Mouse (Mus musculus) limb, embryonic 11.5 days (tissue): ENCODE results near the gene Fbl. TPM values are rescaled to one million over a fixed set of nuclear protein-coding genes. Genes with fewer than 3 reads are reported as not detected.
"Not testable (repeated sequence)": the region's sequence is repeated elsewhere in the genome, so short reads cannot be mapped to it uniquely, and the experiment has no call there.

Experiments
- ATAC-seq: fragments of 200-750 bp; cut with Nextera tagmentation; 2 replicates; pipeline ENCODE4 v1.8.0; 2017; ENCODE audit warnings: low read depth; ENCODE audit not compliant: insufficient number of reproducible peaks, low FRiP score, low TSS enrichment
- DNase-seq: peaks from one replicate; pipeline ENCODE4 v3.0.0-alpha.2; 2015; ENCODE audit warnings: low spot score
- H3K27ac ChIP-seq: fragments of 300-500 bp; sonication (generic); replicated peaks from 2 replicates; pipeline ENCODE4 v1.5.1; 2014; ENCODE audit warnings: low read depth, mild to moderate bottlenecking, low read length
- H3K27me3 ChIP-seq: fragments of 300-500 bp; sonication (generic); 2 replicates; pipeline ENCODE4 v1.6.1; 2014; ENCODE audit warnings: mild to moderate bottlenecking, low read length, mixed read lengths; ENCODE audit not compliant: control insufficient read depth, insufficient read depth
- H3K36me3 ChIP-seq: fragments of 300-500 bp; sonication (generic); 2 replicates; pipeline ENCODE4 v1.6.1; 2014; ENCODE audit warnings: mild to moderate bottlenecking, low read length, moderate library complexity, mixed read lengths; ENCODE audit not compliant: control insufficient read depth, insufficient read depth
- H3K4me1 ChIP-seq: fragments of 300-500 bp; sonication (generic); 2 replicates; pipeline ENCODE4 v1.6.1; 2014; ENCODE audit warnings: low read length, mixed read lengths; ENCODE audit not compliant: control insufficient read depth, insufficient read depth
- H3K4me2 ChIP-seq: fragments of 300-500 bp; sonication (generic); 2 replicates; pipeline ENCODE4 v1.6.1; 2014; ENCODE audit warnings: low read depth, mild to moderate bottlenecking, moderate library complexity; ENCODE audit not compliant: severe bottlenecking
- H3K4me3 ChIP-seq: fragments of 300-500 bp; sonication (generic); 2 replicates; pipeline ENCODE4 v1.5.1; 2014; ENCODE audit warnings: low read depth, low read length
- H3K9ac ChIP-seq: fragments of 300-500 bp; sonication (generic); 2 replicates; pipeline ENCODE4 v1.6.1; 2014; ENCODE audit warnings: mild to moderate bottlenecking, low read length
- H3K9me3 ChIP-seq: fragments of 300-500 bp; sonication (generic); 2 replicates; pipeline ENCODE4 v1.6.1; 2016; ENCODE audit warnings: low read length; ENCODE audit not compliant: control insufficient read depth
- WGBS: fragments of 180-500 bp; shearing (Covaris S2); extraction: QIAGEN DNeasy Blood & Tissue Kit; methylation state at CpG from one replicate; pipeline ENCODE4 v1.1.7; 2014; 5-methylcytosine and 5-hydroxymethylcytosine counted together
- polyA plus RNA-seq: library from polyadenylated mRNA; unstranded; fragments of >200 nt; fragmentation: Nextera tagmentation; extraction: Ambion mirVana; gene quantifications from 2 replicates; pipeline ENCODE4 v1.2.1, GENCODE M21; 2014

The Fbl gene
- polyA plus RNA-seq, 1 experiment from 2014 or later, result 55.7 TPM

GRCm38 (mm10) chr7:28203207-28204108 lies 33.9 kb downstream of the Fbl start:
- H3K27me3 ChIP-seq, result no peaks in the 10 kb centered on the region
- ATAC-seq (no peak; the same call in 1 of the 2 replicates), DNase-seq (peak; percentile 33)
- no peak overlapping the region for H3K9ac ChIP-seq
- H3K4me2 ChIP-seq, result no peak overlapping the region
- H3K36me3 ChIP-seq, result no peaks in the 10 kb centered on the region
- 62% methylated on average over 19 of the region's 19 CpGs for WGBS
- no peaks in the 10 kb centered on the region for H3K4me1 ChIP-seq
- H3K9me3 ChIP-seq, result no peaks in the 10 kb centered on the region
- no peak overlapping the region for H3K27ac ChIP-seq
- no peak overlapping the region for H3K4me3 ChIP-seq

DNA sequence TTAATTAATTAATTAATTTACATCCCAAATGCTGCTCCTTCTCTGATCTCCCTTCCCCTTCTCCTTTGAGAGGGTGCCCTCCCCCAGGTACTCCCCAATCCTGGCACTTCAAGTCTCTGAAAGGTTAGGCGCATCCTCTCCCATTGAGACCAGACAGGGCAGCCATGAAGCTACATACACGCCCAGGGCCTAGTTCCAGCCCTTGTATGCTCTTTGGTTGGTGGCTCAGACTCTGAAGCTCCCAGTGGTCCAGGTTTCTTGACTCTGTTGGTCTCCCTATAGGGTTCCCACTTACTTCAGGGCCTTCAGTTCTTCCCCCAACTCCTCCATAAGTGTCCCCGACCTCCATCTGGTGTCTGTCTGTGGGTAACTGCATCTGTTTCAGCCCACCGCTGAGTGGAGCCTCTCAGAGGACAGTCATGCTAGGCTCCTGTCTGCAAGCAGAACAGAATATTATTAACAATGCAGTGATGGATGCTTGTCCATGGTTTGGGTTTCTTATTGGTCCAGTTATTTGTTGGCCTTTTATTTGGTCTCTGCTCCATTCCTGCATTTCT lies 36.6 kb downstream of the Fbl start:
- no peak overlapping the region for H3K9ac ChIP-seq
- H3K9me3 ChIP-seq, result no peaks in the 10 kb centered on the region
- H3K27me3 ChIP-seq, result no peaks in the 10 kb centered on the region
- 58% methylated on average over 4 of the region's 4 CpGs for WGBS
- no peak for DNase-seq
- H3K4me1 ChIP-seq, result no peaks in the 10 kb centered on the region
- H3K27ac ChIP-seq, result no peak overlapping the region
- H3K36me3 ChIP-seq, result no peaks in the 10 kb centered on the region
- H3K4me2 ChIP-seq, result no peak overlapping the region
- no peak for ATAC-seq
- H3K4me3 ChIP-seq, result no peak overlapping the region

- Histone ChIP-seq H3K27me3 (no peaks in the 10 kb centered on the region), H3K27ac (no peak overlapping the region), H3K36me3 (no peaks in the 10 kb centered on the region), H3K4me3 (0 out of 2 replicates have a peak overlapping the region, but pooled peaks have one; percentile 17), H3K4me2 (peak overlapping the region; percentile 45; the same call in 1 of the 2 replicates), H3K9ac (peak overlapping the region; percentile 38; the same call in 1 of the 2 replicates), H3K4me1 (no peaks in the 10 kb centered on the region), H3K9me3 (no peaks in the 10 kb centered on the region)
- no peak for DNase-seq
- no peak for ATAC-seq
- 58% methylated on average over 12 of the region's 12 CpGs for WGBS
Measured at GRCm38 (mm10) chr7:28208396-28208987, 39.0 kb downstream of the Fbl start.

GRCm38 (mm10) chr7:28208988-28209508 lies 39.5 kb downstream of the Fbl start:
- ATAC-seq, result no peak
- H3K4me2 ChIP-seq, result peak overlapping the region; percentile 45; the same call in 1 of the 2 replicates
- H3K4me1 ChIP-seq, result no peaks in the 10 kb centered on the region
- H3K9ac ChIP-seq, result peak overlapping the region; percentile 38; the same call in 1 of the 2 replicates
- no peaks in the 10 kb centered on the region for H3K27me3 ChIP-seq
- H3K27ac ChIP-seq, result no peak overlapping the region
- 55% methylated on average over 19 of the region's 19 CpGs for WGBS
- H3K4me3 ChIP-seq, result 0 out of 2 replicates have a peak overlapping the region, but pooled peaks have one; percentile 17
- H3K9me3 ChIP-seq, result no peaks in the 10 kb centered on the region
- DNase-seq, result peak; percentile 59
- H3K36me3 ChIP-seq, result no peaks in the 10 kb centered on the region

DNA sequence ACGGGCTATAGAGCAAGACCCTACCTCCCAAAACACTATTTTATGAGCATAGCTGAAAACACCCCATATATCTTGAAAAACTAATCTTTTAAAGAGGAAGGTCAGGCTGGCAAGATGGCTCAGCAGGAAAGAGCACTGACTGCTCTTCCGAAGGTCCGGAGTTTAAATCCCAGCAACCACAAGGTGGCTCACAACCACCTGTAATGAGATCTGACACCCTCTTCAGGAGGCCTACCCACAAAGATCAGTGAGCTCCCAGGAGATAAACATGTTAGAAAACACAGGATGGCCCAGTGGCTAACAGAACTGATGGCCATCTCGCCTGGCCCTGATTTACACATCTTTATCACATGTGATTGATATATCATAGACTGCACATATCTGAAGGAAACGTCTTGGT lies 41.2 kb downstream of the Fbl start:
- H3K27ac ChIP-seq, result no peak overlapping the region
- ATAC-seq, result no peak

GRCm38 (mm10) chr7:28214142-28214541 lies 44.6 kb downstream of the Fbl start:
- no peak overlapping the region for H3K4me3 ChIP-seq
- ATAC-seq, result no peak
- H3K27me3 ChIP-seq, result no peaks in the 10 kb centered on the region
- no peaks in the 10 kb centered on the region for H3K36me3 ChIP-seq
- H3K9ac ChIP-seq, result no peak overlapping the region
- H3K4me1 ChIP-seq, result no peaks in the 10 kb centered on the region
- no peaks in the 10 kb centered on the region for H3K9me3 ChIP-seq
- peak; percentile 66 for DNase-seq
- H3K4me2 ChIP-seq, result no peak overlapping the region
- 32% methylated on average over 10 of the region's 10 CpGs for WGBS
- H3K27ac ChIP-seq, result no peak overlapping the region

More for the DNA sequence above, 41.2 kb downstream of the Fbl start:
- Histone ChIP-seq H3K4me1 (no peaks in the 10 kb centered on the region), H3K36me3 (no peaks in the 10 kb centered on the region), H3K4me2 (no peak overlapping the region), H3K9ac (no peak overlapping the region), H3K4me3 (no peak overlapping the region), H3K27me3 (no peaks in the 10 kb centered on the region), H3K9me3 (no peaks in the 10 kb centered on the region)
- DNase-seq, result no peak
- WGBS, result 47% methylated on average over 5 of the region's 5 CpGs

DNA sequence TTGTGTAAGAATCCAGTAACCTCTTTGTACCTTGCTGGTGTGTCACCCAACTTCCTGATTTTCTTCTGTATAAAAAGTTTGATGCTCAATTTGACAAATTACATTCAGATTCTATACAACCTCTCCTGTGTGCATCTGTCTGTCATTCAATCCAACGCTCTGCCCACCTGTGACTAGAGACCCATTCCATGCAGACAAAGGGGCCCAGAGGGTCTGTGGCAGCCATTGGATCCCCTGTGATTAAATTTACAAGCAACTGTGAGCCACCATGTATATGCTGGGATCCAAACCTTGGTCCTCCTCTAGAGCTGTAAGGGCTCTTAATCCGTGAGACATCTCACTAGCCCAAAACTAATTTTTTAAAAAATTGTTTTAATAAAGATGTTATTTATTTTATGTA lies 46.4 kb downstream of the Fbl start:
- not testable (repeated sequence) for H3K4me1 ChIP-seq, H3K4me2 ChIP-seq, DNase-seq, H3K9ac ChIP-seq, H3K36me3 ChIP-seq, H3K4me3 ChIP-seq, H3K9me3 ChIP-seq, ATAC-seq, H3K27ac ChIP-seq, H3K27me3 ChIP-seq
- 95% methylated on average over 2 of the region's 2 CpGs for WGBS

DNA sequence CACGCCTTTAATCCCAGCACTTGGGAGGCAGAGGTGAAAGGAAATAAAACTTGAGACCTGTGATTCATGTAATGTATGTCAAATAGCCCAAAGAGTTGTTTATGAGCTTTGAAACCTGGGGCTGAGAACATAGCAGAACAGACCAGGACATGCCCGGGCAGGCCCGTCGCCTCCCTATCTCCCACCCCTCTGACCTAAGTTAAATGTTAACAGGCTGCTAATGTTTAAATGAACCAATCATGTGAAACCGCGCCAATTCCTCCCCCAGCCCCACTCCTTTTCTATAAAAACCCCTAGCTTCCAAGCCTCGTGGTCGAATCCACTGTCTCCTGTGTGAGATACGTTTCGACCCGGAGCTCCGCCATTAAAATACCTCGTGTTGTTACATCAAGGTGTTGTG lies 48.3 kb downstream of the Fbl start:
- not testable (repeated sequence) for H3K4me1 ChIP-seq, H3K27me3 ChIP-seq, ATAC-seq, H3K9me3 ChIP-seq, H3K4me3 ChIP-seq, H3K36me3 ChIP-seq, H3K27ac ChIP-seq, DNase-seq, H3K9ac ChIP-seq, H3K4me2 ChIP-seq
- WGBS, result 93% methylated on average over 10 of the region's 13 CpGs
